Mouse (Mus musculus) brain, adult 10 weeks (tissue): Measurements from ENCODE around the gene E330017A01Rik. TPM values are rescaled to one million over a fixed set of nuclear protein-coding genes. Genes with fewer than 3 reads are reported as not detected.

Experiments
- polyA plus RNA-seq: library from polyadenylated mRNA; stranded (reverse); fragments of 350-450 nt; fragmentation: Illumina TruSeq; extraction: RNeasy Lipid Tissue Mini Kit (QIAGEN cat#74804); gene quantifications from one replicate; pipeline ENCODE4 v1.2.3, GENCODE M21; 2015; ENCODE audit warnings: low read depth, low replicate concordance

The E330017A01Rik gene
- not detected for polyA plus RNA-seq

GRCm38 (mm10) chr16:58638689-58639175 is at the start of gene E330017A01Rik:
E330017A01Rik (minus strand) TSS chr16:58638739.

GRCm38 (mm10) chr16:58669917-58670630 is 31.5 kb upstream of the E330017A01Rik start, which contains the start of gene Cpox:
Cpox (plus strand) TSS chr16:58670292.

GRCm38 (mm10) chr16:58616878-58617277 is 21.7 kb downstream of the E330017A01Rik start, which contains the start of gene Gm813:
Gm813 (minus strand) TSS chr16:58616978.

Other genes starting within 250 kb of the E330017A01Rik start
- 13.0 TPM for gene Dcbld2, start 230.3 kb downstream of the E330017A01Rik start, polyA plus RNA-seq
- gene St3gal6, start 114.5 kb downstream of the E330017A01Rik start, polyA plus RNA-seq: 23.2 TPM
- gene Gm813, start 21.8 kb downstream of the E330017A01Rik start, polyA plus RNA-seq: not detected
- gene Cpox, start 31.6 kb upstream of the E330017A01Rik start, polyA plus RNA-seq: 41.8 TPM
- not detected for gene Gpr15, start 80.3 kb upstream of the E330017A01Rik start, polyA plus RNA-seq
- gene Cldnd1, start 89.2 kb upstream of the E330017A01Rik start, polyA plus RNA-seq: 115 TPM
- gene Olfr172, start 124.4 kb upstream of the E330017A01Rik start, polyA plus RNA-seq: not detected
- gene Olfr173, start 161.5 kb upstream of the E330017A01Rik start, polyA plus RNA-seq: not detected
- gene Olfr175-ps1, start 188.0 kb upstream of the E330017A01Rik start, polyA plus RNA-seq: not detected
- not detected for gene Olfr177, start 236.0 kb upstream of the E330017A01Rik start, polyA plus RNA-seq